In the genomic region with DNA sequence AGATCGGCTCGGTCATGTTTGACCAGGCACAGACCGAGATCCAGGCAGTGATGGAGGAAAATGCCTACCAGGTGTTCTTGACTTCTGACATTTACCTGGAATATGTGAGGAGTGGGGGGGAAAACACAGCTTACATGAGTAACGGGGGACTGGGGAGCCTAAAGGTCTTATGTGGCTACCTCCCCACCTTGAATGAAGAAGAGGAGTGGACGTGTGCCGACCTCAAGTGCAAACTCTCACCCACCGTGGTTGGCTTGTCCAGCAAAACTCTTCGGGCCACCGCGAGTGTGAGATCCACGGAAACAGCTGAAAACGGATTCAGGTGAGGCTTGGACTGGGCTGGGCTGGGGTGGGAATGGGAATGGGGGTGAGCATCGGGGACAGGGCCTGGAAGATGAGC, we compare ENCODE assay signal across 8 mouse cellular contexts. TPM values are rescaled to one million over a fixed set of nuclear protein-coding genes. Genes with fewer than 3 reads are reported as not detected.
A peak's percentile ranks its signal among the peaks of the same experiment; 100 is the strongest.
DNase-seq lines count a peak whose midpoint lies in the region; ATAC-seq and TF ChIP-seq lines count a peak whose summit lies in the region.
"Had no signal": no experiment of that assay in that cellular context is flagged by ENCODE, and none has a peak within 500 bp of the region (broad histone marks: within the 10 kb centered on the region; RNA-seq: fewer than 3 reads in every experiment).

No protein-coding gene starts in this region.

- H3K9me3 ChIP-seq in lung, embryonic 14.5 days (ENCODE audit: low read depth, low read length): no peaks in the 10 kb centered on the region
- no peaks in the 10 kb centered on the region for H3K9me3 ChIP-seq in forebrain, embryonic 16.5 days (ENCODE audit: control insufficient read depth, low read length)
- no peaks in the 10 kb centered on the region for H3K9me3 ChIP-seq in limb, embryonic 13.5 days
- H3K9me3 ChIP-seq in stomach, embryonic 14.5 days (ENCODE audit: control insufficient read depth, low read depth, low read length): no peaks in the 10 kb centered on the region

- H3K27me3 ChIP-seq in lung, embryonic 14.5 days (ENCODE audit: insufficient read depth, low read length): no peaks in the 10 kb centered on the region
- H3K27me3 ChIP-seq in forebrain, embryonic 16.5 days (replicated peaks; ENCODE audit: control insufficient read depth, insufficient read depth, low read length): no peaks in the 10 kb centered on the region
- no peaks in the 10 kb centered on the region for H3K27me3 ChIP-seq in limb, embryonic 13.5 days
- no peaks in the 10 kb centered on the region for H3K27me3 ChIP-seq in stomach, embryonic 14.5 days (ENCODE audit: control insufficient read depth, insufficient read depth, low read length)

- H3K4me2 ChIP-seq in lung, embryonic 14.5 days: peak overlapping the region; percentile 84
- H3K4me2 ChIP-seq in forebrain, embryonic 16.5 days (ENCODE audit: low read length): peak overlapping the region; percentile 95
- H3K4me2 ChIP-seq in limb, embryonic 13.5 days (replicated peaks): peak overlapping the region; percentile 88
- peak overlapping the region; percentile 87 for H3K4me2 ChIP-seq in stomach, embryonic 14.5 days (replicated peaks; ENCODE audit: low read depth, low read length)

- H3K36me3 ChIP-seq in lung, embryonic 14.5 days (ENCODE audit: insufficient read depth): peaks cover 38% of the 10 kb centered on the region
- H3K36me3 ChIP-seq in forebrain, embryonic 16.5 days (ENCODE audit: control insufficient read depth, insufficient read depth): no peaks in the 10 kb centered on the region
- H3K36me3 ChIP-seq in limb, embryonic 13.5 days: peaks cover 24% of the 10 kb centered on the region
- H3K36me3 ChIP-seq in stomach, embryonic 14.5 days (ENCODE audit: control insufficient read depth, insufficient read depth, low read length): peaks cover 2% of the 10 kb centered on the region

- H3K27ac ChIP-seq in lung, embryonic 14.5 days (ENCODE audit: low read depth): no peak overlapping the region
- no peak overlapping the region for H3K27ac ChIP-seq in forebrain, embryonic 16.5 days (ENCODE audit: low read length)
- H3K27ac ChIP-seq in limb, embryonic 13.5 days: peak overlapping the region; percentile 100
- H3K27ac ChIP-seq in stomach, embryonic 14.5 days (ENCODE audit: low read length): no peak overlapping the region

- intact Hi-C loops in left cerebral cortex, postnatal 25 days (cut with DNase I): loop anchor here (2.0 to 5.0 kb wide), 5 partner anchors 66 to 475 kb away; no protein-coding TSS in a partner anchor
- intact Hi-C loops in gastrocnemius, postnatal 36 days (cut with DNase I): loop anchor here (2.0 to 5.0 kb wide), 3 partner anchors 69 to 504 kb away; partner anchors contain the start of gene Amz2

- ATAC-seq in lung, embryonic 14.5 days (ENCODE audit: insufficient read depth): no peak
- ATAC-seq in forebrain, embryonic 16.5 days: no peak
- ATAC-seq in limb, embryonic 13.5 days (ENCODE audit: low FRiP score, low read depth): no peak
- no peak for ATAC-seq in stomach, embryonic 14.5 days (ENCODE audit: insufficient number of reproducible peaks, insufficient read depth, low FRiP score, low read depth)

- peak overlapping the region; percentile 83 for H3K9ac ChIP-seq in lung, embryonic 14.5 days
- peak overlapping the region; percentile 94 for H3K9ac ChIP-seq in forebrain, embryonic 16.5 days (replicated peaks; ENCODE audit: low read depth, low read length)
- H3K9ac ChIP-seq in limb, embryonic 13.5 days: peak overlapping the region; percentile 97
- H3K9ac ChIP-seq in stomach, embryonic 14.5 days (replicated peaks; ENCODE audit: low read depth, low read length): no peak overlapping the region

- no peak for TF ChIP-seq CTCF in lung, embryonic 14.5 days (IDR thresholded peaks at IDR 0.05; ENCODE audit: low read depth)

- 21% methylated on average over 13 of the region's 13 CpGs for WGBS in lung, embryonic 14.5 days
- 35% methylated on average over 13 of the region's 13 CpGs for WGBS in forebrain, embryonic 16.5 days
- WGBS in limb, embryonic 13.5 days: 6% methylated on average over 13 of the region's 13 CpGs
- 45% methylated on average over 13 of the region's 13 CpGs for WGBS in stomach, embryonic 14.5 days

- DNase-seq in lung, embryonic 14.5 days: no peak
- no peak for DNase-seq in lung, adult 18-20 months
- DNase-seq in left cerebral cortex, postnatal 25 days (ENCODE audit: low spot score in 2 of 2): no peak
- DNase-seq in gastrocnemius, postnatal 36 days: no peak
- DNase-seq: cerebellum, postnatal 25 days had no signal

- H3K4me3 ChIP-seq in lung, embryonic 14.5 days (ENCODE audit: low read depth, low read length): peak overlapping the region; percentile 86
- peak overlapping the region; percentile 94 for H3K4me3 ChIP-seq in forebrain, embryonic 16.5 days (replicated peaks; ENCODE audit: low read length)
- peak overlapping the region; percentile 85 for H3K4me3 ChIP-seq in limb, embryonic 13.5 days
- H3K4me3 ChIP-seq in stomach, embryonic 14.5 days (ENCODE audit: low read depth, low read length): peak overlapping the region; percentile 72

- peaks cover 21% of the 10 kb centered on the region for H3K4me1 ChIP-seq in lung, embryonic 14.5 days (ENCODE audit: insufficient read depth)
- peaks cover 73% of the 10 kb centered on the region for H3K4me1 ChIP-seq in forebrain, embryonic 16.5 days (replicated peaks; ENCODE audit: control insufficient read depth, insufficient read depth, low read length)
- peaks cover 69% of the 10 kb centered on the region for H3K4me1 ChIP-seq in limb, embryonic 13.5 days
- H3K4me1 ChIP-seq in stomach, embryonic 14.5 days (ENCODE audit: control insufficient read depth, insufficient read depth, low read length): peaks cover 35% of the 10 kb centered on the region

RNA-seq across cellular contexts. Expression of gene Axin2, which starts 3.6 kb away (rescaled TPM):
- polyA plus RNA-seq in lung, embryonic 14.5 days (2014; fragmentation: Nextera tagmentation; extraction: Ambion mirVana): 13.0 and 15.5 TPM in 2 replicates
- polyA plus RNA-seq in forebrain, embryonic 16.5 days (2015; fragmentation: Nextera tagmentation; extraction: Ambion mirVana): 5.9 and 8.4 TPM in 2 replicates
- polyA plus RNA-seq in limb, embryonic 13.5 days (2015; fragmentation: Nextera tagmentation; extraction: Ambion mirVana): 18.1 and 19.7 TPM in 2 replicates
- 3.9 and 7.0 TPM in 2 replicates for polyA plus RNA-seq in stomach, embryonic 14.5 days (2014; fragmentation: Nextera tagmentation; extraction: Ambion mirVana)
- 10 to 100 TPM; 32.4 to 33.9 TPM for total RNA-seq in left cerebral cortex, postnatal 25 days (2021)
- 10 to 100 TPM in 1 of 2 experiments, 1 to 10 TPM in 1; 7.0 to 15.0 TPM for total RNA-seq in gastrocnemius, postnatal 36 days (2021)
